Mouse (Mus musculus): ENCODE measurements around the gene Syne1.

The Syne1 gene

GRCm38 (mm10) chr10:5423984-5424383, 127.3 kb downstream of the Syne1 start:
- no peak for DNase-seq (ENCODE audit: low spot score)

- DNase-seq (ENCODE audit: low spot score): no peak
Measured at GRCm38 (mm10) chr10:5415730-5416129, 135.6 kb downstream of the Syne1 start.

DNA sequence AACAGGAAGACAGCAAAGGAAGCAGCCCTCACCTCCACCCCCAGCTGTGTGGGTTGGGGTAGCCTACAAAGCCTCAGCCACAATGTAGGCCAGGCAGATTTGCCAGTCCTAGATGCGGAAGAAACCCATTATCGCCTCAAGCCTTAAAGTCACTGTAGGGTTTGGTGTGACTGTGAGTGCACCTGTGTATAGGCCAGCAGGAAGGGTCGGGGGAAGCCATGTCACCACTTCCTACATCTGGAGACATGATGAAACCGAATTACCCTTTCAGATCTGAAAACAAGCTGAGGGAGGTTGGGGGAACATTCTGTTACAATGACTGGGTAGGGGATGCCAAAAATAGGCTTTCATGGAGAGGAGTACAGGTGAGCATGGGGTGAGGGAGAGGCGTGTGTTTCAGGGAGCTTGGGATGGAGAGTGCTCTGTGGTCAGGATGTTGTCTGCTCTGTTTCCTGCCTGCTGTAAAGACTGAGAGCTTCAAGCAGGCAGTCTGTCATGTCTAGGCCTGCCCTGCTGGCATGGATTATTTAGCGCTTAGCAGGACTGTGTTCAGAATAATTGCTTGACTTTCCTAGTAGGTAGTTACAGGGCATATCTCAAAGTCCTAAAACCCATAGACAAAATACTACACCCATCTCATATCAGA, 167.0 kb downstream of the Syne1 start:
- peak; percentile 10 for DNase-seq (ENCODE audit: low spot score)

DNA sequence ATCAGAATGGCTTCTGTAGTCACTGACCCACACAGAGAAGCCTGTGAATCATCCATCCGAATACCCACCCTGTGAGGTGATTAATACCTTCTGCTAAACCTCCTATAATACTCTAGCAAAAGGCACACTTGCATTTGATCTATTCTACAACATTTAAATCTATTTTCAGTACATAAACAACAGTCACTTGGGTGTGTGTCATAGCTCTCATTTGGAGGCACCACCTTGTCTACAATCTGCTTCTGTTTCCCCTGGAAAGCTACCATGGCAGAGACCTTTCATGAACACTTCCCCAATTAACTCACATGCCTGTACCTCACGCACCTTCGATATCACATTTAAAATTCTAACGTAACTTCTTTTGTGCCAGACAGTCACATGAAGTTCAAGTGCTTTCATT, 169.7 kb downstream of the Syne1 start:
- DNase-seq (ENCODE audit: low spot score): no peak

DNA sequence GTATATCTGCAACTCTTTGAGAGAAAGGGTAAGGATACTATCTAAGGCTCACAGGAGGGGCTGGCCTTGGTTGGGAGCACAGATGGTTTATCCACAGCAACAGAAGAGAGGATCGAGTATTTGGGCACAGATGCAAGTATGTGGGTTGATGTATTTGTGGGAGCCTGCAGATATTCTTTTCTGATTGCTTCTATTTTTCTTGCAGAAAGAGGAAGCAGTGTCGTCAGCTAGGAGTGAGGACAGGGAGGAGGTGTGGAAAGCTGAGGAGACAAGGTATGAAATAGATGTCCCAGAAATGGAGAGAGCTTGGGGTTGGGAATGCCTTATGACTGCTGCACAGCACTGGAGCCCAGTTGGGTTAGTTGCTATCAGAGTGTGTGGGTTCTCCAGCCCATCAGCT, 172.3 kb downstream of the Syne1 start:
- DNase-seq (ENCODE audit: low spot score): no peak

- no peak for DNase-seq (ENCODE audit: low spot score)
Measured at GRCm38 (mm10) chr10:5369599-5369998, 181.7 kb downstream of the Syne1 start.

- no peak for DNase-seq (ENCODE audit: low spot score)
Measured at GRCm38 (mm10) chr10:5368266-5368665, 183.0 kb downstream of the Syne1 start.

GRCm38 (mm10) chr10:5367465-5368011, 183.7 kb downstream of the Syne1 start:
- DNase-seq (ENCODE audit: low spot score): no peak

GRCm38 (mm10) chr10:5360560-5360959, 190.7 kb downstream of the Syne1 start:
- no peak for DNase-seq (ENCODE audit: low spot score)

GRCm38 (mm10) chr10:5356614-5357013, 194.7 kb downstream of the Syne1 start:
- DNase-seq (ENCODE audit: low spot score): no peak

- no peak for DNase-seq (ENCODE audit: low spot score)
Measured at GRCm38 (mm10) chr10:5353390-5353789, 197.9 kb downstream of the Syne1 start.

DNA sequence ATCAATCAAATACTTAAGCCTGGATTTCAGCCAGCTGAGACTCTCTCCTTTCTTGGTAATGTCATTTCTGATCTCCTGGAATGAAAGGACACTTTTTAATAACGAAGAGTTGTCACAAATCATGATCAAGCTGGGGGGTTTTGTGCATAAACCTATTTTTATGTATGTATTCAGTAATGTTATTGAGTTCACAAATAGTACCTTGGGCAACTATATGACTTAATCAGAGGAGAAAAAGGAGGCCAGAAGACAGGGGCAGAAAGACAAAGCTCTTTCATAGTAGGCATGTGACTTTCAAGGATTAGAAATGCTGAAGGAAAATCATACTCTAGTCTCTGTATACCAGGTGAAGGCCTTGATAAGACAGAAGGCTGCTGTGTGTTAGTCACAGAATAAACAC, 204.4 kb downstream of the Syne1 start:
- DNase-seq (ENCODE audit: low spot score): no peak

- no peak for DNase-seq (ENCODE audit: low spot score)
Measured at GRCm38 (mm10) chr10:5343211-5343610, 208.1 kb downstream of the Syne1 start.

DNA sequence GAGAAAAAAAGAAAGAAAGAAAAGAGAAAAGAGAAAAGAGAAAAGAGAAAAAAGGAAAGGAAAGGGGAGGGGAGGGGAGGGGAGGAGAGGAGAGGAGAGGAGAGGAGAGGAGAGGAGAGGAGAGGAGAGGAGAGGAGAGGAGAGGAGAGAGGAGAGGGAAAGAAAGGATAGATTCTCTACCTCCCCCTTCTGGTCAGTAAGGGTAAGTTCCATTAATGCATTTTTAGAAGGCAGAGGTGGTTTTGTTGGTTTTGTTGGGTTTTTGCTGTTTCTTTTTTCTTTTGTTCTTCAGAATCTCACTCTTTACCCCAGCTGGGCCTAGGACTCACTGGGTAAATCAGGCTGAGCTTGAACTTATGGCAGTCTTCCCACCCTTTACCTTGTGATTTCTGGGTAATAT, 214.9 kb downstream of the Syne1 start:
- no peak for DNase-seq (ENCODE audit: low spot score)

DNA sequence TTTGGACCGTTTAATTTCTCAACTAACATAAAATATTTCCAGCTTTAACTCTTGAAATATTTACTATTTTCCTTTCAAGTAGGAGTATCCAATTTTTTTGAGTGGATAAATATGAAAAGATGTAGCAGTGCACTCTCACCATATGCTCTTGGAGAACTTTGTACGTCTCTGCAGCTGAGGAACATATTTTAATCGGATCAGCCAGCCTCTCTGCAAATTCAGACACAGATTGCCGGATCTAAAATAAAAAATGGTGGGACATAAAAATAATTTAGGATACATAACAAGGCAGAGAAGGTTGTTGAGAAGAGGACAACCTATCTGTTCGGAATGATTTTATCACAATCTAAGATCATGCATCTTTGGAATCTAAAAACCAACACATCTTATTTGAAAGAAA, 218.5 kb downstream of the Syne1 start:
- DNase-seq (ENCODE audit: low spot score): no peak

DNA sequence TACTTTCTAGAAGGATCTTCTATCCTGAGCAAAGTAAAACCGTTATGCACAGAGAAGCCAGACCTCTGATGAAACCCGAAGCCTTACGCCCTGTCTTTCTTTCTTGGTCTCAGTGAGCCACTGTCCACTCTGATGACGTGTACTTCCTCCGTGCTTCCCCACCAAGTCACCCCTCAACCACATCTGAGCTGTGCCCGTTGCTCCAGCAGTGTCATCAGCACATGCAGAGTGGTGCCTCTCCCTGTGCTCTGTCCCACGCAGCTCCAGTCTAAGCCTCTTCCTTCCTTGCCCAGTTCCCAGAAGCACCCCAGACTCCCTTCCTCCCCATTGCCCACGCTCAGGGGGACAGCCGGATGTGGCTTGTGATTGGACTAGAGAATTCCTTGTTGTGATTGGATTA, 224.6 kb downstream of the Syne1 start:
- no peak for DNase-seq (ENCODE audit: low spot score)

GRCm38 (mm10) chr10:5323741-5324395, 227.4 kb downstream of the Syne1 start:
- no peak for DNase-seq (ENCODE audit: low spot score)

- DNase-seq (ENCODE audit: low spot score): no peak
Measured at GRCm38 (mm10) chr10:5322562-5322961, 228.7 kb downstream of the Syne1 start.

- peak; percentile 84 for DNase-seq (ENCODE audit: low spot score)
Measured at GRCm38 (mm10) chr10:5317602-5318001, 233.7 kb downstream of the Syne1 start.

GRCm38 (mm10) chr10:5312437-5312836, 238.8 kb downstream of the Syne1 start:
- DNase-seq (ENCODE audit: low spot score): no peak

DNA sequence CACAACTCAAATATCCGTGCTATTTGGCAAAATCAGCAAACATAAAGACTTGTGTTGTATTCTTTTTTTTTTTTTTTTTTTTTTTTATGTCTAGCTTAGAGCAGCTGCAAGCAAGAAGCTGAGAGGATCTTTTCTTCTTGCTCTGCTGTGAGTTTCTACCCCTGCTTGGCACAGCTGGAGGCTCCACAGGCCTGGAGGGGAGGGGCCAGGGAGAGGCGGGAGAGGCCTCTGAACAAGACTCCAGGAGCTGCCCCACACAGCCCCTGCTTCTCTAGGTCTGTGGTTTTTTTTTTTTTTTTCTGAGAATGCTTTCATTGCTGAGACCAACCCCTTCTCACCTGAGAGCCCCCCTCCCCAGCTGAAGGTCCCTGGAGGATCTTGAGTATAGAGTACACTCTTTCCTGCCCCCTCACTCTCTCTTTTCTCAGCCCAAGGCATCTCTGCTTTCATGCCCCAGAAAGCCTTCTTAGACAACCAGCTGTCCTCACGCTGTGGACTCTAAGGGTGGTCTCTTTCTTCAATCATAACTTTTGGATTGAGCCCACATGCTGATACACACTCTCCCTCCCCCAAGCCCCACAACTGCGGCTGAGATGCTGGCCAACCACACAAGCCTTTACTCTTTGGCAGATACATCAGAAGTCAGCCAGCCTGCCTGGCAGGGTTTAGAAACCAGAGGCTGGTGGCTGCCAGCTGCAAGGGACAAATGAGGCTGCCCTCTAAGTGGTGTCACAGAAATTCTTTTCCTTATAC, 241.1 kb downstream of the Syne1 start:
- peak; percentile 42 for DNase-seq (ENCODE audit: low spot score)

DNA sequence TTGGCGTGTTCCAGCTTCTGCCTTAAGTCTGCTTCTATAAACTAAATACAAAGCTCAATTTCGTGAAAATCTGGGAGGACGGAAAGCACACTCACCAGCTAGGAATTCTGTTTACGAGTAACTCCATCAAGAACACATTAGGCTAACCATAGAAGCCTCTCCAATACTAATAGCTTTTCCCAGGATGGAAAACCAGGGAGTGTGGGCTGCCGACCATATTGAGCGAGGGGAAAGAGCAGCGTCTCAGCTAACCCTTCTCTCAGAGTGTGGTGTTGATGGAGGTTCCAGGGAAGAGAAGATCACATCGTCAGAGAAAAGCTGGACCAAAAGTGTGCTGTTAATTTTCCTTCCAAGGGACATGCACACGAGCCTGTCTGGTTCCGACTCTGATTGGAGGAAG, 241.9 kb downstream of the Syne1 start:
- peak; percentile 6 for DNase-seq (ENCODE audit: low spot score)

DNA sequence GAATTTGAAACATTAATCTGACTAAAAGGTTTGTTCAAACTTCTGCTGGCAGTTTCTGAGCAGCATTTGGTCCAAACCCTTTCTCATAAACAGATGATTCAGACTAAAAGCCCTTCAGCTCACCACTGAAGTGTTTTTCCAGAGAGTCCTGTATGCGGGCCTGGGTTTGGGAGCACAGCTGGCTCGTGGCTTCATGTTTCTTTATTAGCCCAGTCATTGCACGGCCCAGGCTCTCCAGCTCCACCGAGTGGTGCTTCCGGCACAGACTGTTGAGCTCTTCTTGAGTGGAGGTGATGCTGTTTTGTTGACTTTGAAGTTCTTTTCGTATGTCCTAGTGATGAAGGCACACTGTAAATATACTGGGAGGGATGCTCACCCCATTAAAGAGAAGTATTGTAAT, 245.7 kb downstream of the Syne1 start:
- peak; percentile 47 for DNase-seq (ENCODE audit: low spot score)
